Mouse (Mus musculus) layer of hippocampus, postnatal 36 days (tissue): ENCODE data around the gene Gpr176. TPM values are rescaled to one million over a fixed set of nuclear protein-coding genes. Genes with fewer than 3 reads are reported as not detected.

Source experiments
- DNase-seq, 2 experiments: peaks; one replicate each; pipeline ENCODE4 v3.0.0; 2022
- microRNA-seq, 2 experiments: library from miRNA; unstranded; fragments of <30 nt; microRNA quantifications; one replicate each; pipeline ENCODE4 v1.2.0; 2021
- total RNA-seq, 2 experiments: library from RNA; stranded (reverse); gene quantifications; 2 replicates each; pipeline ENCODE4 v1.2.3; 2021

Gpr176 gene
- total RNA-seq, 2 experiments from 2014 or later, result 11.0 to 12.3 TPM

DNA sequence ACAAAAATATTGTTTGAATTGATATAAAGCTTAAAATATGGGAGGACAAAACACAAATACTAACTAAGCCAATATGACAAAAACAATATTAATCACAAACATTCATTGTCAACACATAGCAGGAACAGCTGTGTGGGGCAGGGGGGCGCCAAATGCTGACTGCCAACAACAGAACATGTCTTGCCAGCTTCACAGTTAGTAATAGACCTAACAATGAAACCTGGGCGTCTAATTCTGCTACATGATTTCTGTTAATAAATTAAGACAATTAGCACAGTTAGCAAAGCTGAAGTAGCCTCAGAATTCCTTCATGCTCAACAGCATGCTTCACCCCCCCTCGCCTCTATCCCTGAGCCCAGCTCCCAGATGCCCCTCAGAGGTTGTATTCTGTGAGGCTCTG lies 137.6 kb downstream of the Gpr176 start:
- no peak for DNase-seq

DNA sequence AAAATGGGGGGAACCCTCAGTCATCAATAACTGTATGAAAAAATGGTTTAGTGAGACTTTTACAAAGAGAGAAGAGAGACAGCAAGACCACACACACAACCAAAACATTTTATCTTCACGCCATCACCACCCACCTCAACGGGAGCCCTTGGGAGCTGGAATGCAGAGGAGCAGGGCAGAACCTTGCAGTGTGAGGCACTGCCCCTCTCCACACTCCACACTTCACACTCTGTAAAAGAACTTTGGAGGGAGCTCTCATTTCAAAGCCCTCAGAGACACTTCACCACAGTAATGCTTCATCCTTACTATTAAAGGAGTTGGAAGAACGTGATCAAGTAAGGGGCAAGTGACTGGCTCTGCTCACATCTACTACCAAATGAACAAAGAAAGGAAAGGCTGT lies 142.7 kb downstream of the Gpr176 start:
- DNase-seq, result no peak

DNA sequence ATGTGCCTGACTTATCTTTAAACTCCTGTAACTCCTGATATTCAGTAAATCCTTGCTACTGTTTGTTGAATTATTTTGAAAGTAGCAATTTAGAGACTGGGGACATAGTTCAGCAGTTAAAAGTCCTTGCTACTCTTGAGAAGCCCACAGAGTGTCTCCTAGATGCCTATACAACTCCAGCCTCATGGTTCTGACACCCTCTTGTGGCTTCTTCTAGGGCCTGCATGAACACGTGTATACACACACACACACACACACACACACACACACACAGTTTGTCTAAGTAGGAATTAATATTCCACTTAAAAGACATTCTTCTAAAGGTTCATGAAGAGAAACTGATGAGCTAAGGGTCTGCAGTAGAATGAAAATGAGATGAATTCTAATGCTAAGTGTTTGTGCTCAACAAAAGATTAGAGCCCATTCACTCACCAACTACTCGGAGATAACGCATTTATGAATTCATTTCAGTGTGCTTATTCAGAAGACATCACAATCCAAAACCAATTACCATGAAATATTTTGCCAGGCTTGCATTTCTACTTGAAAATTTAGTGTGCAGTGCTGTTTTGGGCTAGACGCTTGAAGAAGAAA lies 144.6 kb downstream of the Gpr176 start:
- DNase-seq, result no peak

Small RNA genes lying within 50 kb of the gene (microRNA-seq; reads per million reads assigned to microRNA genes)
- 0 reads per million in 2 experiments for gene Gm22800

Other genes with a start within 250 kb of the Gpr176 start
- under 1 TPM; 0.52 to 0.88 TPM for gene Fsip1, start 116.5 kb downstream of the Gpr176 start, total RNA-seq
- gene Eif2ak4, start 15.2 kb upstream of the Gpr176 start, total RNA-seq, result 10 to 100 TPM; 23.5 to 25.6 TPM
- 100 to 1,000 TPM; 168 to 197 TPM for gene Srp14, start 106.3 kb upstream of the Gpr176 start, total RNA-seq
- 1 to 10 TPM; 1.9 to 3.8 TPM for gene Bmf, start 176.3 kb upstream of the Gpr176 start, total RNA-seq
- 1 to 10 TPM; 1.5 to 3.2 TPM for gene Bub1b, start 224.8 kb upstream of the Gpr176 start, total RNA-seq